Mouse (Mus musculus) gastrocnemius, adult 2 months (tissue): ENCODE results near the gene R3hdm1. TPM values are rescaled to one million over a fixed set of nuclear protein-coding genes. Genes with fewer than 3 reads are reported as not detected.

Source experiments
- DNase-seq: peaks from one replicate; pipeline ENCODE4 v3.0.0; 2022
- H3K27ac ChIP-seq: fragments of 200-600 bp; 2 replicates; pipeline ENCODE4 v1.8.1; 2022; ENCODE audit warnings: mild to moderate bottlenecking
- H3K4me3 ChIP-seq: fragments of 200-600 bp; 2 replicates; pipeline ENCODE4 v1.8.1; 2022; ENCODE audit warnings: mild to moderate bottlenecking, moderate library complexity
- CTCF ChIP-seq: fragments of 200-600 bp; IDR thresholded peaks from 2 replicates; pipeline ENCODE4 v1.8.1; 2022; ENCODE audit warnings: antibody characterized with exemption, mild to moderate bottlenecking, moderate library complexity
- intact Hi-C: fragments of 180-260 bp; cut with DNase I; formaldehyde crosslinking; loops from one replicate; pipeline ENCODE4 v1.15.1; 2025
- long read RNA-seq, 2 experiments: library from polyadenylated mRNA; stranded (forward); transcript quantifications; one replicate each; pipeline ENCODE4 v2.0.0; 2021
- total RNA-seq, 2 experiments: library from RNA; stranded (reverse); gene quantifications; 2 replicates each; pipeline ENCODE4 v1.2.3; 2021

Gene R3hdm1
- total RNA-seq = 10 to 100 TPM; 63.8 to 85.9 TPM
- long read RNA-seq, experiment 1, full-length matches to known transcripts = 10 of 57 reads
- long read RNA-seq, experiment 1, partial matches to known transcripts = 9 of 57 reads
- long read RNA-seq, experiment 1, other reads (novel, unspliced or antisense) = 38 of 57 reads
- long read RNA-seq, experiment 2, full-length matches to known transcripts = 12 of 61 reads
- long read RNA-seq, experiment 2, partial matches to known transcripts = 10 of 61 reads
- long read RNA-seq, experiment 2, other reads (novel, unspliced or antisense) = 39 of 61 reads

DNA sequence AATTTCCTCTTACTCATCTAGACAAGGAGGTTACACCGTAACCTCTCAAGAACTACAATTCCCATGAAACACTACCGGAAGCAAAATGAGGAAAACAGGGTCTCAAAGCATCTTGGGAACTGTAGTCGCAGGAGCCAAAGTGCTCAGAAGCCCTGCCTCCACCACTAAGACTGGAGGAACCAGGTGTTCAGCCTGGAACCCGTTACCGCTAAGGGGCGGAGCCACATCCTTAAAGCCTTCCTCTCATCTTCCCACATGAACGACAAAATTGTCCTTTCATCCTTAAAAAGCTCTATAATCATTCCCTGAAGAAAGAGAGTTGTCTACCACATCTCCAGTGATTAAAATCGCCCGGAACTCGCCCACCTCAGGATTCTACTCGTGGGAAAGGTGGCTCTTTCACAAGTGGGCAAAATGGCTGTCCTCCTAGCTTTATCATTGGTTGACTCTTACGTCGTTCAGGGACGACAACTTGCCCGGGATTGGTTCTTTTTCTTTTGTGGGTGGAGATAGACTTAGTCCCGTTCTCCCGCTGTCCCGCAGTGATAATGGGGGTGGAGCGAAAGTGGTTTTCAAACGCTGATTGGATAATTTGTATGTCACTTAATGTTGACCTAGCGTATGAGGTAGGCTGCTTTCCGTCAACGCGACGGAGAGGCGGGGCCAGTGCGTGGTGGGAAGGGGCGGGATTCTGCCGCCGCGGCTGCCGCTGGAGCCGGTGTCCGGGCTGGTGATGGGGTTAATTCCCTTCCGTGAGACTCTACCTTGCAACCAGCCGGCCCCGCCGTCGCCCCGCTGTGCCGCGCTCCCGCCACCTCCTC is at the start of gene R3hdm1, which contains the start of gene Zranb3:
TSS of gene R3hdm1 (plus strand) at position 661 of the 821 bp plus-strand sequence.
TSS of gene Zranb3 (minus strand) at position 407 of the 821 bp plus-strand sequence.
- TF ChIP-seq CTCF = no peak
- intact Hi-C loops = loop anchor here (5.0 to 10.0 kb wide), 2 partner anchors 254 to 318 kb away; partner anchors contain the start of gene Mcm6
- H3K4me3 ChIP-seq = peak within 1 kb of the TSS; percentile 80
- H3K27ac ChIP-seq = peak within 1 kb of the TSS; percentile 95
- peak; percentile 96 for DNase-seq

DNA sequence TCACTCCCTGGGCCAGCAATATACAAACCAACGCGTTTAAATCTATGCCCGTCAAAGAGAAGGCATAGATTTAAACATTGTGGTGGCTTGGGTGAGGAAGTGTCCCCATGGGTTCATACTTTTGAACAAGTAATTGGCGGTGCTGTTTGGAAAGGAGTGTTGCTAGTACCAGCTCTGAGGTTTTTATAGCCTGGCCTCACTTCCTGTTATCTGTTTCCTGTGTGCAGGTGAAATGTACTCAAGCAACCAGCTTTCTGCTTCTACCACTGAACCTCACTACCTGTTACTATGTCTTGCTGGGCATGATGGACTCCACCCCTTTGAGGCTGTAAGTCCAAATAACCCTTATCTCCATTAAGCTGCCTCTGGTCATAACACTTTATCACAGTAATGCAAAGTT is 45.8 kb upstream of the R3hdm1 start:
- H3K4me3 ChIP-seq = no peak overlapping the region
- no peak overlapping the region for H3K27ac ChIP-seq
- no peak for TF ChIP-seq CTCF
- DNase-seq = no peak
- intact Hi-C loops = no loop called here

DNA sequence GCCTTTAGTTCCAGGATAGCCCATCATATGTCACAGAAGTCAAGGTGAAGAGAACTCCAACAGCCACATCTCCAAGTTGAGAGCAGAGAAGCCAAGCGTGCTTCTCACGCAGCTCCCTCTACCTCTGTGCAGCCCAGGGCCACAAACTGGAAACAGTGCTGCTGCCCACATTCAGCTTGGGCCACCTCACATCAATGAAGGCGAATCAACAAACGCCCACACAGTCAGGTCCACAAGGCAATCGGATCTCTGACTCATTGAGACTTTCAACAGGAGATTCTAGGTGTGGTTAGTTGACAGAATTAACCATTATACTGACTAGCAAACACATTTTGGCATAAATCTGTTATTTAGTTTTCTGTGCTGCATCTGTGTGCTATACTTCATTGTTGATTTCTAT is 44.5 kb upstream of the R3hdm1 start:
- DNase-seq = no peak
- Histone ChIP-seq H3K27ac (no peak overlapping the region), H3K4me3 (no peak overlapping the region)
- intact Hi-C loops = no loop called here
- no peak for TF ChIP-seq CTCF

DNA sequence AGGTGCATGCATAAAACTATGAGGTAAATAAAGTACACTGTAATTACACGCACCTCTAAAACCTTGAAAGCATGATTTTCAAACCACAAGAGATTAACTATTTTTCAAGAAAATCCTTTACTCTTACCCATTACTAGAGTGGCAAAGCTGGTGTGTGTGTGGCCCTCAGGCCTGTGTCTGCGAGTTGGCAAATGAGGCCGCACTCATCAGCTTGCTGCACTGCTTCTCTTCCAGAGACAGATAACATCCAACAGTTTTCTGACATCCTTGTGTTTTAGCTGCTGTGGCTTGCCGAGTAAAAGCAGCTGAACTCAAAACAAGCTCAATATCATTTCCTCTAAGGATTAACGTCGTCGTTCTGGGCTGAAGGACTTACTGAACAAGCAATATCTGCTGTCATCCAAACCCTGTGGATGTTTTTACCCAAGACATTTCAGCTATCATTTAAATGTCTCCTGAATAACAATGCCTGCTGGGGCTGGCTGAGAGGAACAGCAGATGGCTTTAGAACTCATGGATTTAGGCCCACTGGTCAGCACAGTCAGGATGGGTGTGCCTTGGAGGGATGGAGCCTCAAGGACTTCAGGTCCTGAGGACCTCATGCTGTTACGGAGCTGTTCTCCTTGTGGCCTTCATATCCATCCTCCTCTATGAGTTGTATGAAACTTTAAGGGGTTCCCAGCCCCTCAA is 42.3 kb upstream of the R3hdm1 start:
- H3K27ac ChIP-seq = no peak overlapping the region
- intact Hi-C loops = no loop called here
- DNase-seq = no peak
- no peak for TF ChIP-seq CTCF
- H3K4me3 ChIP-seq = no peak overlapping the region

DNA sequence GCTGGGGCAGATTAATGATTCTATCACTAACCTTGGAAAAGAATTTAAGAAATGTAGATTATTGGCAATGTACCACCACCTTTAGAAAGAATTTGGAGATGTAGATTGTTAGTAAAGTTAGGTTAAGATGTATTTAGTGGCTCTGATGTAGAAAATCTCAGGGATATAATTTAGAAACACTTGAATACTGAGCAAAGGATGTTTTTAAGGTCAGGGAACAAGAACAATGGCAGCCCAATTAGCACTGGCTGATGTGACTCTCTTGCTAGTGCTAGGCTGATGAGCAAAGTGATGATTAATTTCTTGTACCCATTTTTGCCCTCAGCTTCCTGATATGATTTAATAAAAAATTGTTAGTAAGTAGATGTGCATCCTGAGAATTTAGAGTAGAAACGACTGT is 41.7 kb upstream of the R3hdm1 start:
- Histone ChIP-seq H3K4me3 (no peak overlapping the region), H3K27ac (no peak overlapping the region)
- intact Hi-C loops = no loop called here
- DNase-seq = no peak
- no peak for TF ChIP-seq CTCF

DNA sequence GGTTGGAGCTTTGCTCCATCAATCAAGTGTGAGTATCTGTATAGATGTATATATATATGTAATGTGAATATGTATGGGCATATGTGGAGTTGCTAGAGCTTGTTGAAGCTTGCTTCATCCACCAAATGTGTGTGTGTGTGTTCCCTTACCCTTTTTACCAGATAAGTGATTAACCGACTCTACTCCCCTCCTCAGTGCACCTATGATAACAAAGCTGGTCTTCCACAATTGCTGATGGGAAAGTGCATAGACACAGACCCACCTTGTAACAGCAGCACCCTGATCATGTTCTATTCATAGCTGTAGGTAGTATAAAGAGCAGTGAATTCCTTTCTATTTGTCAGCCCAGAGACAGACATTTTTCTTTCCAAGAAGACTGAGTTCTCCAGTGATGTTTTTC is 40.9 kb upstream of the R3hdm1 start:
- intact Hi-C loops = no loop called here
- no peak overlapping the region for H3K27ac ChIP-seq
- DNase-seq = no peak
- TF ChIP-seq CTCF = no peak
- no peak overlapping the region for H3K4me3 ChIP-seq

DNA sequence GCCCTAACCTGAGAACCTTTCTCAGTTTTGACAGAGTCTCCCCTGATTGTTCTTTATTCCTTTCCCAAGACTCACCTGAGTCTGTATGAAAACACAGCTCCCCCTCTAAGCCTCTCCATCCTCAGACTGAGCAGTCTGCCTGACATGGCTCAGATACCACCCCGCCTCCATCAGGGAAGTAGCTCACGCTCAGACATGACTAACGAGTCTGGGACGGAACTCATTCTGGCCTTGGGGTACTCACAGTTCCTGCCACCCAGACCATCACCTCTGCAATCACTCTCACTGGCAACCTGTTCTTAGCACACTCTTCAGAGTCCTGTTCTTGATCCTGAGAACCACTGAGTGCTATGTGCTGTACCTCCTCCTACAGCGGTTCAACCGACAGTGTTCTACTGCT is 38.4 kb upstream of the R3hdm1 start:
- DNase-seq = no peak
- Histone ChIP-seq H3K27ac (no peak overlapping the region), H3K4me3 (no peak overlapping the region)
- intact Hi-C loops = no loop called here
- no peak for TF ChIP-seq CTCF

DNA sequence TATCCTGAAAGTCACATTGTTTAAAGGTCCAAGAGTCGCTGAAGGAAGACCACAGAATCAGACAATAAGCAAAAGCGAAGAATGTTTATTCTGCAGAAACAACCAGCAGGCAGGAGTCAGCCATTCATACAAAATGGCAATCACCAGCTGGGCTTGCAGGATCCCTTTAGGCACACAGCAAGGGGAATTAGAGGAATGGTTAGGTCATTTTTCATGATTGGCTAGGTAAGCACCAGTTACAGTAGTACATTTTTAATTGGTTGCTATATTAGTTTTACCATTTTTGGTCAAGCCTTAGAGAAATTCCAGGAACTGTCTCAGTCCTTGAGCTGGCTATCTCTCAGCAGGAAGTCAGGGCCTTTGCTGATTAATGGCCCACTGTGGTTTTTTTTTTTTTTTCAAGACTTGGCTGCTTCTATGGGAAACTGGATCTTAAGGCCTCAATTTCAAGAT is 34.1 kb upstream of the R3hdm1 start:
- TF ChIP-seq CTCF = no peak
- Histone ChIP-seq H3K27ac (no peak overlapping the region), H3K4me3 (no peak overlapping the region)
- intact Hi-C loops = no loop called here
- DNase-seq = no peak

DNA sequence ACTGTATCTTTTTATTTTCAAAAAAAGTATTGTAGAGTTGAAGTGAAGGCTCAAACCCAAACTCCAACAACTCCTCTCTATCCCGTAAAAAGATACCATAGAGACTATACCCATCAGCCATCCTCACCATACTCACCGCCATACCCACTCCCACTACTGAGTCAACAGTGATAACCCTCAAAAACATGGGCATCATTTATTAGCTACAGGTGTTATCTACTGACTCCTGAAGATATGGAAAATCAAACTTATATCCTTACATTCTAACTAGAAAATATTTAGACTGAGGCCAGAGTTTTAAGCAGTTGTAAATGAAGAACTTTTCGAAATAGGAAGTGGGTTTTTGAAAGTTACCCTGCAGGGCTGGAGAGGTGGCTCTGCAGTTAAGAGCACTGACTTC is 33.1 kb upstream of the R3hdm1 start:
- H3K27ac ChIP-seq = no peak overlapping the region
- no peak for TF ChIP-seq CTCF
- intact Hi-C loops = no loop called here
- DNase-seq = no peak
- H3K4me3 ChIP-seq = no peak overlapping the region

DNA sequence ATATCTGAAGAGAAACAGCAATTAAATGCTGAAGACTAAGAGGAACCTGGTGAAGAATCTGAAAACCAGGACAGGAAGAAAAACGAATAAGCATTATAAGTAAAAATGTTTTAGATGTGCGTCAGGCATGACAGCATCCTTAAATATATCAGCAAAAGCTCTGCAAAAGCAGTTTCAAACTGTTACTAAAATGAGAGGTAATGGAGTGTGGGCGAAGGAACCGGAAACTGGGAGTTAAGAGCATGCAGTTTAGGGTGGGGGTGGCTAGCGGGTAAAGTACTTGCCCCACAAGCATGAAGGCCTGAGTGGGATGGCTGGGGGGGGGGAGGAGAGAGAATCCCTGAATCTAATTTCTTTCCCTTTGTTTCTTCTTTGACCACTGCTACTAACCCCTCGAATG is 30.1 kb upstream of the R3hdm1 start:
- no peak for TF ChIP-seq CTCF
- DNase-seq = no peak
- Histone ChIP-seq H3K27ac (no peak overlapping the region), H3K4me3 (no peak overlapping the region)
- intact Hi-C loops = no loop called here

DNA sequence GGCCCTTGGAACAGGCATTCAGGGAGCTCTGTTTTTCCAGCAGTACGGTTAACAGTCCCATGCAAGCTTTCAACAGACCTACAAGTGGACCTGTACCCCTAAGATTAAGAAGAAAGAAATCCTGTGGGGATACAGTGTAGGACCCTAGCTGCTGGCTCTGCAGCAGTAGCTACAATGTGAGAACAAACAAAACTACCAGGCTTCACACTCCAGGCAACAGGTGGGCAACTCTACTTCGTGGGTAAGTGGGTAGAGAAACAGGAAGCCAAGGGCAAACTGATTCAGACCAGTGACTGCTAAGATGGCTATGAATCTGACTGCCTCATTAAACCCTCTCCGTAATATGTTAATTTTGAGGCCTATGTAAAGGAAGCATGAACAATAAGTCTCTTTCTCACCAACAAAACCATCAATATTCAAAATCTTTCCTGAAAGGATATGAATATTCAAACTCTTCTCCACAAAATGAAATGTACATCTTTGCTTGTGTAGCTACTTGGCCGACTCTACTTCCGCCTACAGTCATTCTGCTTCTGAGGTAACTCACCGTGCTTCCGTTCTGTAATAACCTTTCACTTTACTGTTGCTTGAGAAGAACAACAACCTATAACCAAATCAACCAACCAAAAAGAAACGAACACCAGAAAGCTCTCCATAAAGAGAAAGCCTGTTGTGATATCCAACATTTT is 26.2 kb upstream of the R3hdm1 start:
- no peak for DNase-seq
- intact Hi-C loops = no loop called here
- TF ChIP-seq CTCF = no peak
- Histone ChIP-seq H3K4me3 (no peak overlapping the region), H3K27ac (no peak overlapping the region)

DNA sequence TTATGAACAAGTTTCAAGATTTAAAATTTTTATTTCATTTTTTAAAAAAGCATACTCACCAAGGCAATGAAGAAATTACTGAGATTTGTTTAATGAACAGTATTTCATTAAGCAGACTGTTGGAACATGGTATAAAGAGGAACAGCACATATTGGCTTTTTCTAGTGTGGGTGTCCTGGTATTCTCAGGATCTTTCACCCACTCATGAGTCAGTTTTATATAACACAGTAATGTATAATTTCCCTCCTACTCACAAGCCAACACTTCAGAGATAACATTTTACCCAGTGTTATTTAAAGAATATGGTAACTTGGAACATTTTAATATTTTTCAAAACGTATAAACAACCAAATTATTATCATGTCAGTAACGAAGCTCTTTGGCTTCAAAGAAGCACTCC is 25.3 kb upstream of the R3hdm1 start:
- intact Hi-C loops = no loop called here
- no peak for TF ChIP-seq CTCF
- Histone ChIP-seq H3K4me3 (no peak overlapping the region), H3K27ac (no peak overlapping the region)
- DNase-seq = no peak
